In genomic region chr7:142285130-142285835, GRCm38 (mm10) we compare ENCODE assay signal across 8 mouse cellular contexts. TPM values are rescaled to one million over a fixed set of nuclear protein-coding genes. Genes with fewer than 3 reads are reported as not detected.
DNase-seq lines count a peak whose midpoint lies in the region; ATAC-seq and TF ChIP-seq lines count a peak whose summit lies in the region.

No protein-coding gene starts in this region.

- intact Hi-C loops in left cerebral cortex, postnatal 25 days (cut with DNase I): no loop called here

- H3K9ac ChIP-seq in forebrain, embryonic 16.5 days (replicated peaks; ENCODE audit: low read depth, low read length): peak overlapping the region; percentile 64
- peak overlapping the region; percentile 22; the same call in 1 of the 2 replicates for H3K9ac ChIP-seq in hindbrain, postnatal 0 days (replicated peaks; ENCODE audit: low read length)
- H3K9ac ChIP-seq in stomach, postnatal 0 days (ENCODE audit: low read length): no peak overlapping the region

- peaks cover 10% of the 10 kb centered on the region for H3K27me3 ChIP-seq in forebrain, embryonic 16.5 days (replicated peaks; ENCODE audit: control insufficient read depth, insufficient read depth, low read length)
- H3K27me3 ChIP-seq in hindbrain, postnatal 0 days (ENCODE audit: insufficient read depth, low read length): no peaks in the 10 kb centered on the region
- peaks cover 44% of the 10 kb centered on the region for H3K27me3 ChIP-seq in midbrain, embryonic 10.5 days (ENCODE audit: low read depth, poor library complexity, severe bottlenecking)
- no peaks in the 10 kb centered on the region for H3K27me3 ChIP-seq in stomach, postnatal 0 days (ENCODE audit: control insufficient read depth, insufficient read depth, low read length)

- WGBS in forebrain, embryonic 16.5 days: 17% methylated on average over 23 of the region's 23 CpGs
- 24% methylated on average over 23 of the region's 23 CpGs for WGBS in hindbrain, postnatal 0 days
- 21% methylated on average over 23 of the region's 23 CpGs for WGBS in midbrain, embryonic 10.5 days
- WGBS in stomach, postnatal 0 days: 18% methylated on average over 23 of the region's 23 CpGs

- ATAC-seq in cerebellum, adult (ENCODE audit: insufficient number of reproducible peaks, low FRiP score, low TSS enrichment): peak; percentile 72; the same call in 1 of the 2 replicates
- ATAC-seq in forebrain, embryonic 16.5 days: peak; percentile 68
- peak; percentile 75 for ATAC-seq in hindbrain, postnatal 0 days
- ATAC-seq in stomach, postnatal 0 days (ENCODE audit: low FRiP score, low TSS enrichment): peak; percentile 69

- H3K4me3 ChIP-seq in forebrain, embryonic 16.5 days (replicated peaks; ENCODE audit: low read length): peak overlapping the region; percentile 64
- peak overlapping the region; percentile 52 for H3K4me3 ChIP-seq in hindbrain, postnatal 0 days (ENCODE audit: low read length)
- peak overlapping the region; percentile 67 for H3K4me3 ChIP-seq in midbrain, embryonic 10.5 days
- peak overlapping the region; percentile 57 for H3K4me3 ChIP-seq in stomach, postnatal 0 days (ENCODE audit: low read depth, low read length)

- DNase-seq in R1 (ENCODE audit: low read depth, low spot score): peak; percentile 6
- peak; percentile 73 for DNase-seq in hindbrain, postnatal 0 days (ENCODE audit: low spot score)
- DNase-seq in left cerebral cortex, postnatal 25 days (ENCODE audit: low spot score in 2 of 2): peak; percentile 18 to 21
- peak; percentile 48 for DNase-seq in midbrain, embryonic 10.5 days (ENCODE audit: low spot score)
- DNase-seq in stomach, postnatal 0 days (ENCODE audit: low spot score): peak; percentile 40
- DNase-seq in thymus, postnatal 14 days: no peak

- TF ChIP-seq CTCF in hindbrain, postnatal 0 days (IDR thresholded peaks at IDR 0.05; ENCODE audit: low read depth): peak; percentile 68
- peak; percentile 72 for TF ChIP-seq CTCF in stomach, postnatal 0 days (IDR thresholded peaks at IDR 0.05; ENCODE audit: low read depth)

- H3K27ac ChIP-seq in forebrain, embryonic 16.5 days (ENCODE audit: low read length): peak overlapping the region; percentile 63
- H3K27ac ChIP-seq in hindbrain, postnatal 0 days: peak overlapping the region; percentile 67
- peak overlapping the region; percentile 89 for H3K27ac ChIP-seq in midbrain, embryonic 10.5 days (replicated peaks)
- peak overlapping the region; percentile 24; the same call in 1 of the 2 replicates for H3K27ac ChIP-seq in stomach, postnatal 0 days (replicated peaks)

- no peaks in the 10 kb centered on the region for H3K9me3 ChIP-seq in forebrain, embryonic 16.5 days (ENCODE audit: control insufficient read depth, low read length)
- no peaks in the 10 kb centered on the region for H3K9me3 ChIP-seq in hindbrain, postnatal 0 days (ENCODE audit: low read length)
- no peaks in the 10 kb centered on the region for H3K9me3 ChIP-seq in midbrain, embryonic 10.5 days (replicated peaks)
- no peaks in the 10 kb centered on the region for H3K9me3 ChIP-seq in stomach, postnatal 0 days (ENCODE audit: control insufficient read depth, low read length)

- H3K4me2 ChIP-seq in forebrain, embryonic 16.5 days (ENCODE audit: low read length): peak overlapping the region; percentile 92
- peak overlapping the region; percentile 78 for H3K4me2 ChIP-seq in hindbrain, postnatal 0 days (ENCODE audit: low read depth, low read length)
- H3K4me2 ChIP-seq in stomach, postnatal 0 days (replicated peaks; ENCODE audit: low read depth): peak overlapping the region; percentile 88

- no peaks in the 10 kb centered on the region for H3K36me3 ChIP-seq in forebrain, embryonic 16.5 days (ENCODE audit: control insufficient read depth, insufficient read depth)
- no peaks in the 10 kb centered on the region for H3K36me3 ChIP-seq in hindbrain, postnatal 0 days (ENCODE audit: insufficient read depth, low read length)
- H3K36me3 ChIP-seq in midbrain, embryonic 10.5 days: no peaks in the 10 kb centered on the region
- no peaks in the 10 kb centered on the region for H3K36me3 ChIP-seq in stomach, postnatal 0 days (ENCODE audit: control insufficient read depth, insufficient read depth, low read length)

- no peak for TF ChIP-seq EP300 in stomach, postnatal 0 days (optimal IDR thresholded peaks at IDR 0.05)

- peaks cover 12% of the 10 kb centered on the region for H3K4me1 ChIP-seq in forebrain, embryonic 16.5 days (replicated peaks; ENCODE audit: control insufficient read depth, insufficient read depth, low read length)
- H3K4me1 ChIP-seq in hindbrain, postnatal 0 days (ENCODE audit: insufficient read depth, low read length): no peaks in the 10 kb centered on the region
- peaks cover 21% of the 10 kb centered on the region for H3K4me1 ChIP-seq in midbrain, embryonic 10.5 days
- H3K4me1 ChIP-seq in stomach, postnatal 0 days (replicated peaks; ENCODE audit: control insufficient read depth, insufficient read depth): no peaks in the 10 kb centered on the region

RNA-seq across cellular contexts. Expression of gene Gm4559, which starts 11.1 kb away (rescaled TPM):
- polyA plus RNA-seq in forebrain, embryonic 16.5 days (2015; fragmentation: Nextera tagmentation; extraction: Ambion mirVana): not detected in 2 replicates
- not detected in 2 replicates for total RNA-seq in hindbrain, postnatal 0 days (2014; rRNA removed)
- polyA plus RNA-seq in hindbrain, postnatal 0 days (2015; fragmentation: Nextera tagmentation; extraction: Ambion mirVana): not detected in 2 replicates
- total RNA-seq in left cerebral cortex, postnatal 25 days (2021): not detected
- not detected in 2 replicates for polyA plus RNA-seq in midbrain, embryonic 10.5 days (2016; fragmentation: Nextera tagmentation; extraction: Ambion mirVana)
- not detected in 2 replicates for polyA plus RNA-seq in stomach, postnatal 0 days (2015; fragmentation: Nextera tagmentation; extraction: Ambion mirVana)

RNA-seq across cellular contexts. Expression of gene Krtap5-1, which starts 11.6 kb away (rescaled TPM):
- polyA plus RNA-seq in forebrain, embryonic 16.5 days (2015; fragmentation: Nextera tagmentation; extraction: Ambion mirVana): not detected in 2 replicates
- not detected in 2 replicates for total RNA-seq in hindbrain, postnatal 0 days (2014; rRNA removed)
- not detected in 2 replicates for polyA plus RNA-seq in hindbrain, postnatal 0 days (2015; fragmentation: Nextera tagmentation; extraction: Ambion mirVana)
- not detected for total RNA-seq in left cerebral cortex, postnatal 25 days (2021)
- not detected in 2 replicates for polyA plus RNA-seq in midbrain, embryonic 10.5 days (2016; fragmentation: Nextera tagmentation; extraction: Ambion mirVana)
- polyA plus RNA-seq in stomach, postnatal 0 days (2015; fragmentation: Nextera tagmentation; extraction: Ambion mirVana): not detected in 2 replicates

RNA-seq across cellular contexts. Expression of gene Krtap5-4, which starts 18.1 kb away (rescaled TPM):
- polyA plus RNA-seq in forebrain, embryonic 16.5 days (2015; fragmentation: Nextera tagmentation; extraction: Ambion mirVana): not detected in 2 replicates
- not detected in 2 replicates for total RNA-seq in hindbrain, postnatal 0 days (2014; rRNA removed)
- not detected in 2 replicates for polyA plus RNA-seq in hindbrain, postnatal 0 days (2015; fragmentation: Nextera tagmentation; extraction: Ambion mirVana)
- total RNA-seq in left cerebral cortex, postnatal 25 days (2021): not detected
- not detected in 2 replicates for polyA plus RNA-seq in midbrain, embryonic 10.5 days (2016; fragmentation: Nextera tagmentation; extraction: Ambion mirVana)
- polyA plus RNA-seq in stomach, postnatal 0 days (2015; fragmentation: Nextera tagmentation; extraction: Ambion mirVana): not detected in 2 replicates

RNA-seq across cellular contexts. Expression of gene Gm2431, which starts 27.1 kb away (rescaled TPM):
- polyA plus RNA-seq in forebrain, embryonic 16.5 days (2015; fragmentation: Nextera tagmentation; extraction: Ambion mirVana): not detected in 2 replicates
- not detected in 2 replicates for total RNA-seq in hindbrain, postnatal 0 days (2014; rRNA removed)
- polyA plus RNA-seq in hindbrain, postnatal 0 days (2015; fragmentation: Nextera tagmentation; extraction: Ambion mirVana): not detected in 2 replicates
- total RNA-seq in left cerebral cortex, postnatal 25 days (2021): not detected
- not detected in 2 replicates for polyA plus RNA-seq in midbrain, embryonic 10.5 days (2016; fragmentation: Nextera tagmentation; extraction: Ambion mirVana)
- polyA plus RNA-seq in stomach, postnatal 0 days (2015; fragmentation: Nextera tagmentation; extraction: Ambion mirVana): not detected in 2 replicates

RNA-seq across cellular contexts. Expression of gene Gm40460, which starts 44.4 kb away (rescaled TPM):
- not detected in 2 replicates for polyA plus RNA-seq in forebrain, embryonic 16.5 days (2015; fragmentation: Nextera tagmentation; extraction: Ambion mirVana)
- not detected in 2 replicates for total RNA-seq in hindbrain, postnatal 0 days (2014; rRNA removed)
- not detected in 2 replicates for polyA plus RNA-seq in hindbrain, postnatal 0 days (2015; fragmentation: Nextera tagmentation; extraction: Ambion mirVana)
- not detected for total RNA-seq in left cerebral cortex, postnatal 25 days (2021)
- polyA plus RNA-seq in midbrain, embryonic 10.5 days (2016; fragmentation: Nextera tagmentation; extraction: Ambion mirVana): not detected in 2 replicates
- not detected in 2 replicates for polyA plus RNA-seq in stomach, postnatal 0 days (2015; fragmentation: Nextera tagmentation; extraction: Ambion mirVana)

Comparison
In these comparisons a context has a peak if more than half of its experiments do, and no peak if none do; other contexts are left out.
1. H3K27ac ChIP-seq: peak in every context shown above with its lines; median percentile 89 in midbrain, embryonic 10.5 days; 67 in hindbrain, postnatal 0 days; 63 in forebrain, embryonic 16.5 days; 24 in stomach, postnatal 0 days.